Mouse (Mus musculus) ovary, postnatal 36 days (tissue): ENCODE measurements at regions not wholly inside any gene's neighbourhood (a gene's known extent, or its start where the extent isn't known, plus 50 kb on each side); places are given as distances from the start of the nearest gene placed in this dataset.

ENCODE experiments used
- DNase-seq: peaks from one replicate; pipeline ENCODE4 v3.0.0; 2022; ENCODE audit warnings: low spot score, mixed read lengths

DNA sequence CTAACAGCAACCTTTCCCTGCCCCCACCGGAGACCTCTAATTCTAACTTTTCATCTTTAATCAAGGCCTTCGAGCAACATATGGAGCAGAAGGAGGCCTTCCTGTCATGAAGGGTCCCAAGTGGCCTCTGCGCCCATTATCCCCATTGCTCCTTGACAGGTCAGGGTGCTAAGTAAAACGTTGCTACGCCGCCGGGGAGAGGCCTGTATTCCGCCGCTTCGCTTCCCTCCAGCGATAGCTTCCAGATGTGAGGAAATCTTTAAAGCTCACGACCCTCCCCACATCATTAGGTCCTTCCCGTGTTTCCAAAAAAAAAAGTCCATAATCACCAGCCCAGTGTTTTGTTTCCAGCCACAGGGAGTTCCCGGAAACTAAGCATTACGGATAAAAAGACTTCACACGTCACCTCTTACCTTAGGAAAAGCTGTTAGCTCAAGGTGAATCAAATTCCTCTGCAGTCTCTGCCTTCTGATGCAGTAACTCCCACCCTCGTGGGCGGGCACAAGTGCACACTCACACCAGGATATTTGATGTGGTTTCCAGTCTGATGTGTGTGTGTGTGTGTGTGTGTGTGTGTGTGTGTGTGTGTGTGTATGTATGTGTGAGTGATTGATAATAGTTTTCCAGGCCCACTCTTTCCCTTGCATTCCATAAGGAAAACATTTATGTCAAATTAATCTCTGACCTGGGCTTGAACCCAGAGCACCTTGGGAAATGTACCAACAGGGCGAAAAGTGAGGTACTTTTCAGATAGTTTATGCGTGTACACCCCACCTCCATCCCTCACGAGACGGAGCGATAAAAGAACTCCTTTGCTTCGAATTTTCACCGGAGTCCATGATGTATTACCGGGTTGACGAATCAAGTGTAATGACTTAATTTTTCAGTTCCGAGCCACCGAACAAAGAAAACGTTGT lies 107.5 kb downstream of the Gm45692 start:
- no peak for DNase-seq

DNA sequence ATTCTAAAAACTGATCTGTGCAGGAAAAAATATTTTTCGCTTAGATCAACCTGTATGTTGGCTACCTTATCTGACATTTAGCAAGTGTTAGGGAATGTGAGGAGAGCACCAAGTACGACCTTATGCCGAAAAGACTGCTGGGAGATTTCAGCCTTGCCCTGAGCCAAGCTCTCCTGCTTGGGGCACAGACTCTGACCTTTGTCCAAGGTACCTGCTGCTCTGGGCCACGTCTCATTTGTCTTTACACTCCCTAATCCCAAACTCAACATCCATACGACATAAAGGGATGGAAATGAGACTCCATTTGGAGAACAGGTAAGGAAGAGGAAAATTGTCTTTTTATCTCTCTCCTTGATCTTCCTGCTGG lies 108.2 kb downstream of the Gm45692 start:
- DNase-seq = no peak

DNA sequence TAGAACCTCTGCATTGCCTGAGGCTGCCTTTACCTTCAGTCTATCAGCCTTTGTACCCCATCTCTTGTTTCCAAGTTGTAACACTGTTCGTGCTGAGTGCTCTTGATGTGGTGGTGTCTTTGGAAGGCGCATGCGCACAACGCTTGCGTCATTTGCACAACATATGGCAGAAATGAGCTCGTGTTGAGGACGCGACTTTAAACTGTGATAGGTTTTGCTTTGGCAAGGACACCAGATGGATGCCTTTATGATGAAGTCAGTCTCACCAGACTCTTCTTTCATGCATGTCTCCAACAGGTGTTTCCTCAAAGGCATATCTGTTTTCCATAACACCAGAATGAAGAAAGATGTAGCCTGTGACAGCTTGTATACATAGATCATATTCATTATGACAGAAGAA lies 110.2 kb downstream of the Gm45692 start:
- DNase-seq = no peak

DNA sequence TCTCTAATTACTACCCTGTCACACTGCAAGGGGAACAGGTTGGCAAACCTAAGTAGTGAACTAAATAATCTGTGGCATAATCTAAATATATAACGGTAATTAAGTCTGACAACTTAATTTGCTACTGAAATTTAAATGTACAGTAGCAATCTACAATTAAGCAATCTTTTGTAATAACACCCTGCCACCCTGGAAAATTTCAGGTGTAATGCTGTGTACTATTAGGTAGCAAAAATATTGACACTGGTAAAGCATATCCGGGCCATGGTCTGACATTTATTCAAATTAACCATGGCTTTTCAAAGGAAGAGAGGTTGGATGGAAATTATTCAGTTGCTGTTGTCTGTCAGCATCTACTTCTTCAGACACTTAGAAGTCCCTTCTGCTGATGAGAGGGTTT lies 119.7 kb downstream of the Gm45692 start:
- no peak for DNase-seq

DNA sequence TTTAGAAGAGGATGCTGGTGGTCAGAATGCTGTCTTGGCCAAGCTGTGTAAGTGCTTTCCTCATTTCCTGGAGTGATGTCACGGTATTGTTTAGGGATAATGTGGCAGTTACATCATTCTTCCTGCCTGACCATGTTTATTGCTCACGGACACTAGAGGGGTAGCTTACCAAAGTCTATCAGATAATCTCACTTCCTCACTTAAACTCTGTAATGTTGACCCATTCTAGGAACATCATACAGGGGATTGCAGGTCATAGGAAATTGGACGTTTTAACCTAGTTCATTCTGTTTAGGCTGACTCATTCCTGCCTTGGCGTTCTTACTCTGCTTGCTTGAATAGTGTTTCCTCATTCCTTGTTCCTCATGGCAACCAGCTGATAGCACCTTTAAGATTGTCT lies 120.3 kb downstream of the Gm45692 start:
- no peak for DNase-seq

DNA sequence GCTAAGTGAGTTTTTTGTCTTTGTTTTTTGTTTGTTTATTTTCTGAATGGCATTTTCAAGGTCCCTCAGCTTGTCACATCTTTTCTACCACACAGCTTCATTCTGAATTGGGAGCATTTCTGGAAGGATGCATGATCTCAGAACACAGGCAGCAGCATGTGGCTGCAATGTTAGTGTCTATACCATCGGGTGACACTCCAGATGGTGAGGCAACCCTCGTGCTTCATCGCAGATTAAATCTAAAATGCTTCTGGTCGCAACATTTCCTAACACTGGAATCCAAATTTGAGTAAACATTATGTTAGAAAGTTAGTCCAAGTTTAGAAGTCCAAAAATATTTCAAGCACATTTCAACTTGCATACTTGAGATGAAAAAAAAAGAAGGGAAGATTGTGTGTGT lies 124.4 kb downstream of the Gm45692 start:
- no peak for DNase-seq

DNA sequence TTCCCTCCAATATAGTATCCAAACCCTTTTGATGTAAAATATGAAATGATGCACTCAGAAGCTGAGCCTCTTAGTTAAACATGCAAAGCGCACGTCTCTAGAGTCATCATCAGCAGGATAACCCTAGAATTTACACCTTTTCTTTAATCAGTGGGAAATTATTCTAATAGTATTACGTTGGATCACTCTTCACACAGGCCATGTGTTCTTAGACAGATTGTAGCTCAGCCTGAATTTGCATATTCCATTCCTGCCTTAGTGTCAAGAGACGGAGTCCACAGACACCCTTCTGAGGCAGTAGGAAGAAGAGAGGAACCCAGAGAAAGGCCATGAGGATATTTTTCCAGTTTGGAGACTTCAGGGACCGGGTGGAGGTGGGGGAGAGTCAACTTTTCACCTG lies 125.0 kb downstream of the Gm45692 start:
- DNase-seq = no peak

DNA sequence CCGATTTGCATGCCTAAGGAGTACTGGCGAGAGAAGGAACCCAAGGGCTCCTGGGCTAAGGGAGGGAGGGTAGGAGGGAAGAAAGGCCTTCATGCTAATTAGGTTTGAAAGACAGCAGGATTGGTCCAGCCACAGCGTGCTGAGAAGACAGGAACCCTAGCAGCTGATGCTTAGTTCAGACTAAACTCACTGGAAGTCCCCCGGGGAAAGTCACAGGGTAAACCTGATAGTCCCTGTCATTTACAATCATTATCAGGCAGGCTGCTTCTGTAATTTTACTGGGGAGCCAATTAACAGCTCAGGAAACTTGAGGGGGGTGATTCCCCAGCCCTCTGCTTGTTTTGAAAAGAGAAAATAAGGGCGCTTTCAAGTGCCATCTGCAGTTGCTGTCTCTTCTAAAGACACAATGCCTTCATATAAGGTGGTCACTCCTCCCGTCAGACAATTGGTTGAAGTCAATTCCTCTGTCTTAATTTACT lies 135.9 kb downstream of the Gm45692 start:
- no peak for DNase-seq

DNA sequence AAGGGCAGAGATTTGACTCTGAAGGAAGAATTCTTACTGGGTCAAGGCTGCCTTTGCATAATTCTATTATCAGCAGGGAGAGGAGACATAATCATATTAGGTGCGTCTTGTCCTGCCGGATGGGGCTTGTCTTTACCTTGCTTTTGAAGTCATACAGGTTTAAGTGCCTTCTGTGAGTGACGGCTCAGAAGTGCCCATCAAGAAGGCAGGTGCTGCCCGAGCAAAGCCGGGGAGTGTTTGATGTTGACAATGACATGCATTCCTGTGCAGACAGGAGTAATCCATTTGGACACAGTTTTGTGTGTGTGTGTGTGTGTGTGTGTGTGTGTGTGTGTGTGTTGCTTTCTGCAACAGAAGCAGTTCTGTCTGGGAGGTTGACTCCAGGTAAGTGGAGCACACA lies 141.0 kb downstream of the Gm45692 start:
- no peak for DNase-seq

DNA sequence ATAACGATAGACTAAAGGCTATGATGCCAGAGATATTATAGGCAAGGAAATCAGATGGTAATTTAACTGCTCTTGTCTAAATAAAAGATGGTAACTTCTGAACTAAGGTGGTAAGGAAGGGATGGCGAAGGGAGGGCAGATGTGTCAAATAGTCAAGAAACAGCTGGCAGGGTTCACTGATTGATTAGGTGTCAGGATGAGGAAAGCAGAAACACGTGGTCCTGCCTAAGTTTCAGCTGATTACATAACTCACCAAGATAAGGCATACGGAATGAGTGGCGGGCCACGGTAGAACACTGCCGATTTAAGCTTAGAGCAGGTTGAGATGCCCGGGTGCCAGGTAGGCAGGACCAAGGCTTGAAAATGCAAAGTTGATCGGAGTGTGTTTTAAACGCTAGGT lies 143.2 kb downstream of the Gm45692 start:
- DNase-seq = no peak

DNA sequence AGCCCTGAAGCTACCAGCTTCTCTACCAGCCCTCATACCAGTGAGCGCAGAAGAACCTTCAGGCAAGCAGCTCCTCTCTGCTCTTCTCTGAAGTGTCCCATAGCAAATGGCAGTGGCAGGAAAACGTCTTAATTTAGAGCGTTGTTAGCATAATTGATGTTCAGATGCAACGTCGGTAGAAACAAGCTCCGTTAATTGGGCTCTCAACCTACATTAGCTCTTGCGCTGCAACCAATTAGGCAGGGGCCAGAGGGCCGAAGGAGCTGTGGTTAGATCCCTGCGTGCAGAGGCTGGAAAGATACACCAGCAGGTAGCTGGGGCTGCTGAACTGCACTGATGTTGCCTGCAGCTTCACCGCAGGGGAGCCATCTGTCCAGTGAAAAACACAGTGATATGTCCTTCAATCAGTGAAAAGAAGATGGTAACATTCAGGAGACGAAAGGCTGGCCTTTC lies 145.6 kb downstream of the Gm45692 start:
- DNase-seq = no peak

DNA sequence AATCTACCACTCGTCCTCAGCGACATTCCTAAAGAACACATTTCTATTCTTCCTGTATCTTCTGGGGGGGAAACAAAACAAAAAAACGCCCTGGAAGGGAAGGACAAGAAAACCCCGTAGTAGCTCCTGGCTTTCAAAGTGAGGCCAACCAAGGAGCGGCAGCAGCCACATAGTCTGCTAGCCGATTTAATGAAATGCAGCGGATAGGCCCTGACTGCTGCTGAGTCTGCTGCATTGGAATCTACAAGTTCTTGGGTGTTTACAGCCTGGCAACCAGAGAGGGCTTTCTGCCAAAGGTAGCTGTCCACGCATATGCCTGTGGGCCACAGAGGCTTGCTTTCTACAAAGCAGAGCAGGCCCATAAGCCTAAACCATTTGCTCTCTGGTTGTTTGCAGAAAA lies 146.0 kb downstream of the Gm45692 start:
- DNase-seq = no peak

DNA sequence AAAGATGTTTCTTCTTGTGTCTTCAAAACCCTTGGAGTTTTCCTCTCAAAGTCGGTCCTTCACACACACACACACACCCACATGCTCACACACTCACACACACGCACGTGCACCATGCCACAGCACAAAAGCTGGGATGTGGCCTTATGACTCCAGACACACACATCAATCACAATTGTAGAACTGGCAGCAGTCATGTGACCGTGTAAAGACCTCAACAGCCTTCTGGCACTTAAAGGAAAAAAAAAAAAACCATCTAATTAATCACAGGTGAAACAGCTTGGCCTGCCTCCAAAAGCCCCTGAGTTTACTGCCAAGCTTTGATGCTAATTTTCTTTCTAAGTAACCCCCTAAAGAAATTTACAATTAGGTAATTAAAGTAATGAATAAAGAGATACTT lies 147.1 kb downstream of the Gm45692 start:
- no peak for DNase-seq

DNA sequence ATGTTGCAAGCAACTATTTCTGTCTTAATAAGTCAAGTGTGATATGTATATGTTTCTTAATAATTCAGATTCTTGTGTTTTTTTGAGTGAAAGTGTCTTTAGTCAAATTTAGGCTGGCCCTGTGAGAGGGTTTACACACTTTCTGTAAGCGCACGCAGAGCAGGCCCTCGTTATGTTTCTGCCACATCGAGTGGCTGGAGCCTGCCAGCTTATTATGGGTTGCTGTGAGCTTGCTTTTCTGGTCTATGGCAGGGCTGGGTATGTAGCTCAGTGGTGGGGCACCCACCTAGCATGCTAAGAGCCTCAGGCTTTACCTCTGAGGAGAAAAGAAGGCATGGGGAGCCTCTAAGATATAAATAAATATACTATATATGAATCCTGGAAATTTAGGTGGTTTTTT lies 148.2 kb downstream of the Gm45692 start:
- no peak for DNase-seq

DNA sequence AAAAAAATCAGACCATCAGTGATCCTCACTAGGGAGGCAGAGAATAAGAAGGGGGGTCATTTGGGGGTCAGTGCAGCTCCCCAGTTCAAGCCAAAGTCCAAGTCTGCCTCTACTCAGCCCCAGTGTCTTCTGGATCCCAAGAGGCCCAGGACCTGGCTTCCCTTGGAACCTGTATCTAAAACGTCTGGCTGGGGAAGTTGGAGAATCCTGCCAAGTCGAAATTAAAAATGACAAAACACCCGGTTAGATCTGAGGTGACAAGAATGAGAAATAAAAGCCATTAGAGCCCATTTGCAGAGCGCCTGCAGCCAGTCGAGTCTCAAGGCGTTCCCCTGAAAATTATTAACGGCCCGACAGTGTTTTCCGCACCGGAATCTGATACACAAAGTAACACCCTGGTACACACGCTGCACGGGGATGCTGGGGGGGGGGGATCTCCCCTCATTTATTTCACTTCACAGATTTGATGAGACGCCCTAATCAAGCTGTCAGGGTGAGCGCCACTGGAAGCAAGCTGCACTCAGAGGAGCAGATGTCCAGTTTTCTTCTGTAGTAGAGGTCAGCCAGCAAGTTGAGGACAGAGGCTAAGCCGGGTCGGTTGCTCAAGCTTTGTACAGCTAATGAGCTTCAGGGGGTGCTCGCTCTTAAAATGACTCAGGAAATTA lies 149.5 kb downstream of the Gm45692 start:
- no peak for DNase-seq

DNA sequence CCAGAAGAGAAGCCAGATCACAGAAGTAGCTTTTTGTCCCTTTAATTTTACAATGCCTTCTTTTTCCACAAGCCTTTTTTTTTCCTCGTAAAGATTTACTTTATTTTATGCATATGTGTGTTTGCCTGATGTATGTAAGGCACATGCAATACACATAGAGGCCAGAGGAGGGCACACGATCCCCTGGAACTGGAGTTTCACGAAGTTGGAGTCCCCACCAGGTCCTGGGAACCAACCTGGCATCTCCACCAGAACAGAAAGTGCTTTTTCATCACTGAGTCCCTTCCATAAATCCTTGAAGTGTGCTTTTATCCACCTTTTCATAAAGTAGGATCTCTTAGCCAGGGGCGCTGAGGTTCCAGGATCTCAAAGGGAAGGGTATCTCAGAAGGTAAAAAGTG lies 152.8 kb downstream of the Gm45692 start:
- no peak for DNase-seq

DNA sequence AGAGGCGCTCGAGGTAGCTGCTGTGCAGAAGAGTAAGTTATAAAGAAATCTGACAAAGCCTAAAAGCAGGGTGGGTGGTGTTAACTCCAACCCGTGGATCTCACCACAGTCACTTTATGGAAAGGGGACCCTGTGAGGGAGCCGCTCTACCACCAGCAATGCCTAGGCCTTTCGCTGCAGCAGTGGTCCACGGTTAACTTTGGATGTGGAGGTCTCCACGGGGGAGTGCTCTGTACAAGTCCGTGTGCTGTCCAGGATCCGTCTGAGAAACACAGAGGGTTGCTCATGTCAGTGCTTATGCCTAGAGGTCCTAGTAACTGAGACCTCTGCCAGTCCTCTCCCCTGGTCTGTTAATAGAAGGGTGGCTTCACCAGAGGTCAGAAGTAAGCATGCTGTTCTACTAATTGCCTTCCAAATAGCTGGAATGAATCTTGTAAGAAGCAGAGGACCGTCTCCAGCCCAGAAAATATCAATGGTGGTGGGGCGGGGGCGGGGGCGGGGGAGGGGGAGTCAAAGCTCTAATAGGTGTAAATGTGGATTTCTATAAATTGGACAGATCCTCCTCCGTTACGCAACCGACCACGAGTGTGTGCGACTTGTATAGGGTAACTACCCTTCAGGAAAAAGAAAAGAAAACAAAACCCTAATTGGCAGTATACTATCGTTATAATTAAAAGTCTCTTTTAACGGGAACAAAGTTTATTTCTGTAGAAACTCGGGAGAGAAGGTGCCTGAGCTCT lies 153.5 kb downstream of the Gm45692 start:
- no peak for DNase-seq

DNA sequence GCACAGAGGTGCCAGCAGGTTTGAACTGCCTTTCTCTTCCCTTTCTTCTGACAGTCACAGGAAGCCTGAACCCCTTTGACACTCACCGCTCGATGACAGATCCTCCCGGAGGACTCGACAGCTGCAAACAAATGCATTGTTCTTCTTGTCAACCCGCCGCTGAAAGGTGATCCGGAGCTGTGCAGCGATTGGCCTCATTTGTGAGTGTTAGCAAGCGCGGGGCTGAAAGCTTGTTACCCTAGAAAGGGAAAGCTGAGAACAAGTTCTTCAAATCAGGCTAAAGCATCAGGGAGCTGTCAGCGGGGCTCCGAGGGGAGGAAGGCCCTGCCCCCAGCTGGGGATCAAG lies 154.1 kb downstream of the Gm45692 start:
- DNase-seq = no peak

DNA sequence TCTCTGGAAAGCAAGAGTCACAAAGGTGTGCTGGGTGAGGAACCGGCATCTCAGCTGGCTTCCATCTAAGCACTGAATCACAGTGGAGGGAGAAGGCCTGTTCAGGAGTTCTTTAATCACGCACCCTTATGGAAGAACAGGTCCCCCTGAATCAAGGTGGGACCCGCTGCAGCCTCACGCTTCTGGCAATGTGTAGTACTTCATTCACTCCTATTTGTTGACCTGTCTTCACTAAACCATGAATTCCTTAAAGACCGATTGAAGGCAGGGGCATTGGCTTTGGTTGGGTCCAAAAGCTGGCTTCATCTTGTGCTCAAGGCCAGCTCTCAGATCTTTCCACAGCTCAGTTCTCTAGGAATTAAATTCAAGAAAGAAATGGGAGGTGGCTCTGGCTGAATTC lies 154.5 kb downstream of the Gm45692 start:
- DNase-seq = no peak

DNA sequence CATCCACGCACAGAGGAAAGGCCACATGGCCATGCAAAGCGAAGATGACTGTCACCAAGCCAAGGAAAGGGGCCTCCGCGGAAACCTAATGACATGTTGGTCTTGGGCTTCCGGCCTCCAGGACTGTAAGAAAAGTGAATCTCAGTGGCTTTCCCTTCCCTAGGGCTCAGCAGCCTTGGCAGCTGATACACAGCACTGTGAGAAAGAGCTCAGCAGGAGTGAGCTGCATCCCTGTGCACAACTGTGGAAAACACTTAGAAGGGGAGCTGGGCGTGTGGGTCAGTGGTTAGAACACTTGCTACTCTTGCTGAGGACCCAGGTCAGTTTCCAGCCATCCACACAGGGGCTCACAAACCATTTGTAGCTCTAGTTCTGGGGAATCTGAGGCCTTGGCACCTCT lies 155.1 kb downstream of the Gm45692 start:
- no peak for DNase-seq

DNA sequence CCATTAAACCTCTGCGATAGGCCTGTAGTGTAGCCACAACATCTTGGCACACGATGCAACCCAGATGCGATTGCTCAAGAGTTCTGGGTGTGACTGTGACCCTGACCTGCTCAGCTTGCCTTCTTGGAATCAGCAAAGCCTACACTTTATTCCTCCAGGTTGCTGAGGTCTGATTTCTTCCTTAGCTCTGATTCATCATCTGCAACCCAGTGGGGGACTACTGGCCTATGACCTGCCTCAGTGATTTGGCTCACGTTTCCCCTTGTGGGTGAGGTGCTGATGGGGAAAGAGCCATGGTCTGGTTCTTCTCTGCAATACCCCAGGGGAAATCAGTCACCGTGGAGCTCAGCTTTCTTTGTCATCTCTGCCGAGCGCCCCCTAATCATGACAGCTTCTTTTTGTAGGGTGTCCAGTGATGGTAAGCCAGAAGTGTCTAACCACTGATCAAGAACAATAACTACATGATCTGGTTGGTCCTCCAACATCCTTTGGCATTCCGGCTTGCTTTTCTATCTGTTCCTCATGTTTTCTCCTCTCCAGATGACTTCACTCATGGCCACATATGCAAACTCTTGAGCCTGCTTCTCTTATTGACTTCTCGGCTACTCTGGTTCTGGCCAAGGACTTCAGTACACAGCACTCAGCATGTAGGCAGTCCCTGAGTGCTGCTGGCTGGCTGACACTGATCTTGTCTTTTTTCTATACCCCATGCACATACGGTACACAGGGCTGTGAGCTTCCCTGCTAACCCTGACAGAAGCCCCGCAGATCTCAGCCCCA lies 163.0 kb downstream of the Gm45692 start:
- DNase-seq = no peak

DNA sequence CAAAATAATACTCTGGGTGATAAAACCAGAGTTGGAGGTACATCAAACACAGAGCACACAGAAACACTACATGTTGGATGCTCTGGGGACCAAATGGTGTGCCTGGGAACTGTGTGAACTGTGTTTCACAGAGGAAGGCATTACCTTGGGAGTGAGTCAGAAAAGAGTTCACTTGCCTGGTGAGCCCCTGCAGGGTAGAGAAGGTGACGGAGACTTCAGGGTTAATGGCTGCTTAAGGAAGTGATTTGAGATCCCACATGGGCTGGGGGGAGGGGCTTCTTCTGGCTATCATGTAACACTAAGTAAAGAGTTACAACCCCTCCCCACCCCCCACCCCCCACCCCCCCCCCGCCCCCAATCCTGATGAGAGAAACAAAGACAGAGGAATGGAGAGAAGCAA lies 164.6 kb downstream of the Gm45692 start:
- DNase-seq = no peak
